Mouse (Mus musculus): ENCODE data around the gene Snx10. TPM values are rescaled to one million over a fixed set of nuclear protein-coding genes. Genes with fewer than 3 reads are reported as not detected.

The Snx10 gene
- total RNA-seq, 2 experiments from 2014 or later: 7.9 to 10.4 TPM

Small RNA genes lying within 50 kb of the gene (microRNA-seq; reads per million reads assigned to microRNA genes)
- gene Gm22914: 0 reads per million in 2 experiments

Other genes with a start within 250 kb of the Snx10 start
- gene Nfe2l3, start 91.2 kb upstream of the Snx10 start, total RNA-seq (2021): 1 to 10 TPM; 1.1 to 2.2 TPM
- gene Hnrnpa2b1, start 54.0 kb upstream of the Snx10 start, total RNA-seq (2021): 100 to 1,000 TPM; 646 to 668 TPM
- gene Cbx3, start 53.5 kb upstream of the Snx10 start, total RNA-seq (2021): 100 to 1,000 TPM; 172 to 178 TPM

Measured in heart, postnatal 4 days (tissue).